Mouse (Mus musculus): ENCODE data around the gene Insc.

GRCm38 (mm10) chr7:114807343-114807742 is 63.8 kb downstream of the Insc start:
- TF ChIP-seq NELFE (IDR thresholded peaks at IDR 0.05; ENCODE audit: low read depth, low read length) (no peak), CTCF (conservative IDR thresholded peaks at IDR 0.05 in 1 of 2, IDR thresholded peaks at IDR 0.05 in 1 of 2; ENCODE audit: low read depth in 2 of 2, low read length in 2 of 2) (no peak), ZC3H11A (IDR thresholded peaks at IDR 0.05; ENCODE audit: low read depth, low read length) (no peak), EP300 (IDR thresholded peaks at IDR 0.05; ENCODE audit: low read length) (no peak)

Data from CH12.LX (cell line).